Mouse (Mus musculus) olfactory bulb, adult 2 months (tissue): ENCODE results near the gene Nadsyn1. TPM values are rescaled to one million over a fixed set of nuclear protein-coding genes. Genes with fewer than 3 reads are reported as not detected.

Source experiments
- H3K27ac ChIP-seq: fragments of 200-500 bp; 2 replicates; pipeline ENCODE4 v1.5.1; 2012; ENCODE audit warnings: low read depth, low read length; ENCODE audit not compliant: insufficient read depth
- H3K4me1 ChIP-seq: fragments of 200-500 bp; 2 replicates; pipeline ENCODE4 v1.6.1; 2012; ENCODE audit warnings: low read length; ENCODE audit not compliant: control insufficient read depth, insufficient read depth
- H3K4me3 ChIP-seq: fragments of 200-500 bp; 2 replicates; pipeline ENCODE4 v1.5.1; 2012; ENCODE audit warnings: mild to moderate bottlenecking, low read depth, low read length, moderate library complexity; ENCODE audit not compliant: insufficient read depth
- CTCF ChIP-seq: fragments of 200-500 bp; IDR thresholded peaks from 2 replicates; pipeline ENCODE4 v1.5.1; 2012; ENCODE audit warnings: low read depth, mild to moderate bottlenecking, low read length, moderate library complexity; ENCODE audit not compliant: insufficient read depth
- POLR2A ChIP-seq: fragments of 200-500 bp; IDR thresholded peaks from 2 replicates; pipeline ENCODE4 v1.6.1; 2012; ENCODE audit warnings: mild to moderate bottlenecking, low read depth, low read length, moderate library complexity; ENCODE audit not compliant: insufficient read depth
- WGBS: fragments of 180-500 bp; shearing (Covaris S2); methylation state at CpG from one replicate; pipeline ENCODE4 v1.1.7; 2018; 5-methylcytosine and 5-hydroxymethylcytosine counted together
- polyA plus RNA-seq: library from polyadenylated mRNA; stranded (reverse); fragments of >200 nt; gene quantifications from 2 replicates; pipeline ENCODE4 v1.2.4, GENCODE M21; 2012; ENCODE audit warnings: low replicate concordance; ENCODE audit not compliant: missing spikeins, insufficient read depth, insufficient read length

Gene Nadsyn1
- polyA plus RNA-seq, 1 experiment = not detected

DNA sequence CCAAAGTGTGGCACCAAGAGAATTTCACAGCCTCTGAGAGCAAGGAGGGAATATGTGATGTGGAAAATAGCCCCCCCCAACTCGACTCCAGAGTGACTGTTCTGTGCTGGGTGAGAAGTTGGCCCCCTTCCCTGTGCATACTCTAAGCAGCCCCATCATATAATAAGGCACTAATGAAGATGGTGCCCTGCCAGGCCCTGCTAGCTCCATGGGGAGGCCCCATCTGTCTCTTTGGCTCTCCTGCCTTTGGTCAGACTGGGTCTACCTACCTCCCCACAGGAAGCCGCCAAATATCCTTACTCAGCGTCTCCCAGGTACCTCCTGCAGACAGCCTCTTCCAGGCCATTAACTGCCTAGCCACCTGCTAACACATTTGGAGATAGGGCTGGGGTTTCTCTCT, 63.7 kb downstream of the Nadsyn1 start:
- peaks cover 10% of the 10 kb centered on the region for H3K4me1 ChIP-seq
- 67% methylated on average over 3 of the region's 3 CpGs for WGBS
- TF ChIP-seq POLR2A = no peak
- no peak for TF ChIP-seq CTCF
- H3K27ac ChIP-seq = no peak overlapping the region
- no peak overlapping the region for H3K4me3 ChIP-seq

GRCm38 (mm10) chr7:143757696-143758095, 65.0 kb downstream of the Nadsyn1 start:
- H3K27ac ChIP-seq = no peak overlapping the region
- 62% methylated on average over 3 of the region's 3 CpGs for WGBS
- H3K4me3 ChIP-seq = no peak overlapping the region
- H3K4me1 ChIP-seq = peaks cover 10% of the 10 kb centered on the region
- TF ChIP-seq POLR2A (no peak), CTCF (no peak)

GRCm38 (mm10) chr7:143757027-143757390, 65.6 kb downstream of the Nadsyn1 start:
- Histone ChIP-seq H3K4me1 (peaks cover 10% of the 10 kb centered on the region), H3K4me3 (peak overlapping the region; percentile 39), H3K27ac (no peak overlapping the region)
- TF ChIP-seq POLR2A (no peak), CTCF (no peak)
- 2% methylated on average over 15 of the region's 15 CpGs for WGBS

DNA sequence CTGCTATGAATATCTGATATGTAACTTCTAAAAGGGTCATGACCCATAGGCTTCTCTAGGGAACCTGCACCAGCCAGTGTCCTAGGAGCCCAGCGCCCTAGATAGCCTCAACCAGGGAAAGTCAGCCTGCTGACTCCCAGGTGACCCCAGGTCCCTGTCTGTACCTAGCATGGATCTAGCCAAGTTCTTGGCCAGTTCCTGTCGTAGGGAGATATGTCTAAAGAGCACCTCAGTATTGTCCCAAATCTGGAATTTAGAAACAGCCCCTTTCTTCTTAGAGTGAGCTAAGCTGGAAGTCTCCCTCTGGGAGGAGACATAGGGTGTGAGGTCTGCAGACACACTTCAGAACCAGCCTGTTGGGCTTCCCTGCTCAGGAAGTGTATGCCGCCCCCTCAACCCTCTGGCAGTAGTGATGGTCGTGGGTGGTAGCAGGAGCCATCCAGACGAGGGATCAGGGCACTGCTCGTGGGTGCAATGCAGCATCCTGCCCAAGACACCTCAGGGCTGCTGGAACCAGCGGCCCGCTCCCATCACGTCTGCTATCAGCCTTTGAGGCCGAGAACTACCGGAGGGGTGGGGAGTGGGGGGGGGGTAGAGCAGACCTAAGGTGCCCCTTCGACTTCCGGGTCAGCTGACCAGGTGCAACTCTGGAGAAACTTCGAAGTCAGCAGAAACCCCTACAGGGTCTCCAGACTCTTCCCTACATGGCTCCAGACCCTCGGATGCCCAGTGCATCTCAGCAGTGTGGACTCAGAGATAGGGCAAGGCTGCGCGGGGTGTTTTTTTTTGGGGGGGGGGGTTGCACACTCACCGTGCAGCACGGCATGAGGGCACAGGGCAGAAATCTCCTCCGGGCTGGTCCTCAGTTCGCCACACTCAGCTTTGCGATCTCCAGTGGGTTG, 66.3 kb downstream of the Nadsyn1 start, which contains the start of gene Osbpl5:
Gene Osbpl5 (minus strand): TSS at position 861 of the 902 bp plus-strand sequence.
- Histone ChIP-seq H3K27ac (no peak within 1 kb of the TSS), H3K4me3 (peak within 1 kb of the TSS; percentile 39), H3K4me1 (peaks cover 10% of the 10 kb centered on the region)
- 15% methylated on average over 22 of the region's 22 CpGs for WGBS
- TF ChIP-seq POLR2A (no peak), CTCF (no peak)

DNA sequence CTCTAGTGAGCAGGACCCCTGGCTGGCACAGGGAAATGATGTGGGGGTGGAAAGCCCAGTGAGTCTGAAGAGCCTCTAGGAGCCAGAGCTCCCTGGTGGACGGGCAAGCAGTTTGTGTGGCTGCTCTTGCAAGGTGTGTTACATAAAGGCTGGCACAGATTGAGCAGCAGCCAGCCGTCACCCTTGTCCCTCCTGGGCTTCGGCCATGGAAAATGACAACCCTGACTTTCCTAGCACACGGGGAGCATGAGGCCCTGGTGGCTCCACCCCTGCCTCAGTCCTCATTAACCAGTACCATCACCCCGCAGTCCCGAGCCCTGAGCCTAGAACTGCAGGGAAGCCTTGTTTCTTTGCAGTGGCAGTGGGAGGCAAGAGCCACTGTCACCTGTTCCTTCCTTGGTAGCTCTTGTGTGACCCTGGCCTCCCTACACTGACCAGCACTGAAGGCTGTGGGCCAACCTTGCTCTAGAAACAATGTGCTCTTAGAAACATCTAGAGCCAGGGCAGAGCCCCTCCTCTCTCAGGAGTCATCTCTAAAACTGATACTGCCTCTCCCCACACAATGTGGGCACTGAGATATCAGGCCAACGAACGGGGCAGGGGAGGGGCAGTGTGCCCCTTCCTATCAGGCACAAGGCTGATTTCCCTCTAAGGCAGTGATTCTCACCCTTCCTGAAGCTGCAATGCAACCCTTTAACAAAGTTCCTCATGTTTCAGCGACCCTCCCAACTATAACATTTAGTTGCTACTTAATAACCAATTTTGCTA, 67.1 kb downstream of the Nadsyn1 start:
- 86% methylated on average over 9 of the region's 9 CpGs for WGBS
- Histone ChIP-seq H3K4me3 (no peak overlapping the region), H3K4me1 (peaks cover 10% of the 10 kb centered on the region), H3K27ac (no peak overlapping the region)
- TF ChIP-seq CTCF (no peak), POLR2A (no peak)

- TF ChIP-seq POLR2A (no peak), CTCF (peak; percentile 11; the same call in 1 of the 2 replicates)
- Histone ChIP-seq H3K4me3 (no peak overlapping the region), H3K4me1 (peaks cover 10% of the 10 kb centered on the region), H3K27ac (no peak overlapping the region)
- 57% methylated on average over 5 of the region's 5 CpGs for WGBS
Measured at GRCm38 (mm10) chr7:143753990-143754715, 68.5 kb downstream of the Nadsyn1 start.

GRCm38 (mm10) chr7:143752606-143753005, 70.0 kb downstream of the Nadsyn1 start:
- TF ChIP-seq CTCF (no peak), POLR2A (no peak)
- Histone ChIP-seq H3K4me1 (peaks cover 14% of the 10 kb centered on the region), H3K4me3 (no peak overlapping the region), H3K27ac (no peak overlapping the region)
- WGBS = 83% methylated on average over 3 of the region's 3 CpGs

DNA sequence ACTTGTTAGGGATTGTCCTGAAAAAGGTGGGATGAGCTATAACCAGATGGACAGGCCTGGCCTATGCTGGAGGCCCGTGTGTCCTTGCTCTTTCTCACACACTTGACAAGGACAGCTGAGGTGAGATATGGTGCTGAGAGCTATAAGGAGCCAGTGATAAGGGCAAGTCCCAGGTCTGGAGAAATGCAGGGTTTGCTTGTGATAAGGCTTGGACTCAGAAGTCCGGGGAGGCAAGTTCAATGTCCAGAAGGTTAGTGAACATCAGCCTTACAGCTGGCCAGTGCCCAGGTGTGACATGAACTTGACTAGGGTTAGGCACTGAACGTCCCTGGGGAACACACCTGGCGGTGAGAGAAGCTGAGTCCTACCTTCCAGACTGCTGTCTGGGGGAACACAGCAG, 70.6 kb downstream of the Nadsyn1 start:
- peaks cover 11% of the 10 kb centered on the region for H3K4me1 ChIP-seq
- TF ChIP-seq POLR2A = no peak
- no peak for TF ChIP-seq CTCF
- 81% methylated on average over 4 of the region's 4 CpGs for WGBS
- no peak overlapping the region for H3K4me3 ChIP-seq
- no peak overlapping the region for H3K27ac ChIP-seq

- WGBS = 82% methylated on average over 1 of the region's 1 CpGs
- H3K4me1 ChIP-seq = peaks cover 5% of the 10 kb centered on the region
Measured at GRCm38 (mm10) chr7:143751380-143751779, 71.3 kb downstream of the Nadsyn1 start.

More at GRCm38 (mm10) chr7:143751380-143751779, 71.3 kb downstream of the Nadsyn1 start:
- Histone ChIP-seq H3K4me3 (no peak overlapping the region), H3K27ac (no peak overlapping the region)
- no peak for TF ChIP-seq POLR2A
